Mouse (Mus musculus) liver, adult 2 months (tissue): Measurements from ENCODE around the gene 3110082J24Rik.

Experiments used
- CTCF ChIP-seq: fragments of 200-500 bp; IDR thresholded peaks from 2 replicates; pipeline ENCODE4 v1.5.1; 2011; ENCODE audit warnings: low read depth, low read length, control low read depth
- POLR2A ChIP-seq: fragments of 200-500 bp; IDR thresholded peaks from 2 replicates; pipeline ENCODE4 v1.6.1; 2011; ENCODE audit warnings: low read length, control low read depth; ENCODE audit not compliant: insufficient read depth; ENCODE audit errors: extremely low read depth

DNA sequence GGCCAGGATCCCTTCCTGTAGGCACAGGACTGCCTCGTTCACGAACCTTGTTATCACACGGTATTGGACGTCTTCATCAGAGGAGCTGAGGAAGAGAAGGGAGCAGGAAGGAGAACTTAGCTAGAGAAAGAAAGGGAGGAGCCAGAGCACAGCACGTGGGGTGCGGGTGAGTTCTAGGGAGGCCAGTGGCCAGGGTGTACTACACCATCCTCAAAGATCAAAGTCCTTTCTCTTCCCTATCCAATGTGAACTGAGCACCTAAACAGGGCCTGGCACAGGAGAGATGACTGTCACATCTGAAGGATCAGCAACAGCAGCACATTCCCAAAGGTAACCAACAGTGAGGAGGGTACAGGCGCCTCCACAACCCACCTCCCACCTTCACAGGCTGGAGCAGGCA lies 14.2 kb upstream of the 3110082J24Rik start:
- no peak for TF ChIP-seq POLR2A
- TF ChIP-seq CTCF, result no peak
